Mouse (Mus musculus): Measurements from ENCODE around the gene Strn3. TPM values are rescaled to one million over a fixed set of nuclear protein-coding genes. Genes with fewer than 3 reads are reported as not detected.
"Not testable (repeated sequence)": the region's sequence is repeated elsewhere in the genome, so short reads cannot be mapped to it uniquely, and the experiment has no call there.

Strn3 gene
- polyA plus RNA-seq, 1 experiment = 10.2 TPM

DNA sequence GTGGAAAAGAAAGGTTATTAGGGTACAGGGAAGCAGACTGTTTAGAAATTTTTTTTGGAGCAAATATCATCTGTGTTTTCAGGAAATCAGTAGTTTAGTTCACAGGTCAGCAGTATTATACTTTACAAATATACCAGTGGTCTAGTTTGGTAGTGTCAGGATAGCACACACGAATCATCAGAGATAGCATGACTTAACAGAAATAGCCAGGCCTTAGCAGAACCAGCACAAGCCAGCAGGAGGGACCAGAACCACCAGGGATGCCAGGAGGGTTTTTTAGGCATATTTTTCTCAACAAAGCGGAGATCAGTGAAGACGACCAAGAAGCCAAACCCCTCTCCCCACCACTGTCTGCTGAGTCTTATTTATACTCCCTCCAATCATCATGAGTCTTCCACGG lies 18.4 kb downstream of the Strn3 start:
- no peak overlapping the region for H3K27ac ChIP-seq (ENCODE audit: control insufficient read depth, insufficient read depth, low read depth, low read length)
- no peaks in the 10 kb centered on the region; the same call in 1 of the 2 replicates for H3K4me1 ChIP-seq (ENCODE audit: control insufficient read depth, insufficient read depth, low read length)
- H3K27me3 ChIP-seq (ENCODE audit: control insufficient read depth, insufficient read depth, low read length) = no peaks in the 10 kb centered on the region
- no peak overlapping the region for H3K4me3 ChIP-seq (ENCODE audit: control insufficient read depth, low read depth, low read length)
- TF ChIP-seq CTCF (IDR thresholded peaks at IDR 0.05; ENCODE audit: control insufficient read depth, insufficient read depth, insufficient replicate concordance, low read depth, low read length) (no peak), POLR2A (IDR thresholded peaks at IDR 0.05; ENCODE audit: control insufficient read depth, low read depth, low read length) (no peak)
- H3K36me3 ChIP-seq (ENCODE audit: control insufficient read depth, insufficient read depth, low read length) = no peaks in the 10 kb centered on the region

DNA sequence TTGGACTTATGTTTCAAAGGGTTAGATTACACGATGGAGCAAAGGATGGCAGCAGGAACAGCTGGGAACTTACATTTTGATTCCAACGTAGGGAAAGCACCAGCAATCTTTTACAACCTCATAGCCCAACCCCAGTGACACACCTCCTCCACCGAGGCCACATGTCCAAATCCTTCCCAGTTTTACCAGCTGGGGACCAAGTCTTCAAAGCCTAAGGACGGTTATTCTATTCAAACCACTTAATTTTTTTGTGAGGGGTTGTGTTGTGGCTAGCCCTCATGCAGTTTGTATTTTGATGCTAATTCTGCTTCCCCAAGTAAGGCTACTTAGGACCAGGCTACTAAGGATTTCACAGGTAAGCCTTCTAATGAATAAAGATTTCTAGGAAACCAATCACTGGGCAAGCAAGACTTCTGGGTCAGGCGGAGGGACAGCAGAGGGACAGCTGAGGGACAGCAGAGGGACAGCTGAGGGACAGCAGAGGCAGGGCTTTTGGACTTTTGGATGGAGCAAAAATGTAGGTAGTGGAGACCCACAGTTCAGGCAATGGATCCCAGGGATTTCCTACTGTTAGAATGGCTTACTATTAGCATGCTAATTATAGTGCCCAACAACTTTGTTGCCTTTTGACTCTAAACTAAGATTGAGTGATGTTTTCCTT lies 20.3 kb downstream of the Strn3 start:
- H3K27me3 ChIP-seq (ENCODE audit: control insufficient read depth, insufficient read depth, low read length) = no peaks in the 10 kb centered on the region
- TF ChIP-seq POLR2A (IDR thresholded peaks at IDR 0.05; ENCODE audit: control insufficient read depth, low read depth, low read length) (no peak), CTCF (IDR thresholded peaks at IDR 0.05; ENCODE audit: control insufficient read depth, insufficient read depth, insufficient replicate concordance, low read depth, low read length) (no peak)
- no peaks in the 10 kb centered on the region for H3K36me3 ChIP-seq (ENCODE audit: control insufficient read depth, insufficient read depth, low read length)
- no peaks in the 10 kb centered on the region; the same call in 1 of the 2 replicates for H3K4me1 ChIP-seq (ENCODE audit: control insufficient read depth, insufficient read depth, low read length)
- H3K4me3 ChIP-seq (ENCODE audit: control insufficient read depth, low read depth, low read length) = no peak overlapping the region
- H3K27ac ChIP-seq (ENCODE audit: control insufficient read depth, insufficient read depth, low read depth, low read length) = no peak overlapping the region

GRCm38 (mm10) chr12:51666708-51667430 lies 24.8 kb downstream of the Strn3 start:
- no peaks in the 10 kb centered on the region for H3K4me1 ChIP-seq (ENCODE audit: control insufficient read depth, insufficient read depth, low read length)
- H3K4me3 ChIP-seq (ENCODE audit: control insufficient read depth, low read depth, low read length) = no peak overlapping the region
- H3K27me3 ChIP-seq (ENCODE audit: control insufficient read depth, insufficient read depth, low read length) = no peaks in the 10 kb centered on the region
- TF ChIP-seq CTCF (IDR thresholded peaks at IDR 0.05; ENCODE audit: control insufficient read depth, insufficient read depth, insufficient replicate concordance, low read depth, low read length) (no peak), POLR2A (IDR thresholded peaks at IDR 0.05; ENCODE audit: control insufficient read depth, low read depth, low read length) (no peak)
- no peaks in the 10 kb centered on the region for H3K36me3 ChIP-seq (ENCODE audit: control insufficient read depth, insufficient read depth, low read length)
- H3K27ac ChIP-seq (ENCODE audit: control insufficient read depth, insufficient read depth, low read depth, low read length) = no peak overlapping the region

DNA sequence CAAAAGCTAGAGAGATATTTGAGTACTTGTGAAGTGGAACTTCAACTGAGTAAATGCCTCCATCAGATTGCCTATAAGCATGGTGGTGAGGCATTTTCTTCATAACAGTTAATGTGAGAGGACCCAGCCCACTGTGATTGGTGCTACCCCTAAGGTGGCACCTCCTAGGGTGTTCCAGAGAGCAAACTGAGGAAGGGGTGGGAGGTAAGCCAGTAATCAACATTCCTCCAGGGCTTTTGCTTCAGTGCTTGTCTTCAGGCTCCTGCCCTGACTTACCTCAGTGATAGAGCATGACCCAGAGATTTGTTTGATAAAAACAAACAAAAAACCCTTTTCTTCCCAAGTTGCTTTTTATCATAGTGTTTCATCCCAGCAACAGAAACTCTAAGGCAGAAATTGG lies 27.8 kb downstream of the Strn3 start:
- no peaks in the 10 kb centered on the region for H3K4me1 ChIP-seq (ENCODE audit: control insufficient read depth, insufficient read depth, low read length)
- no peak overlapping the region for H3K4me3 ChIP-seq (ENCODE audit: control insufficient read depth, low read depth, low read length)
- no peaks in the 10 kb centered on the region for H3K36me3 ChIP-seq (ENCODE audit: control insufficient read depth, insufficient read depth, low read length)
- no peaks in the 10 kb centered on the region for H3K27me3 ChIP-seq (ENCODE audit: control insufficient read depth, insufficient read depth, low read length)
- H3K27ac ChIP-seq (ENCODE audit: control insufficient read depth, insufficient read depth, low read depth, low read length) = no peak overlapping the region
- TF ChIP-seq POLR2A (IDR thresholded peaks at IDR 0.05; ENCODE audit: control insufficient read depth, low read depth, low read length) (no peak), CTCF (IDR thresholded peaks at IDR 0.05; ENCODE audit: control insufficient read depth, insufficient read depth, insufficient replicate concordance, low read depth, low read length) (no peak)

DNA sequence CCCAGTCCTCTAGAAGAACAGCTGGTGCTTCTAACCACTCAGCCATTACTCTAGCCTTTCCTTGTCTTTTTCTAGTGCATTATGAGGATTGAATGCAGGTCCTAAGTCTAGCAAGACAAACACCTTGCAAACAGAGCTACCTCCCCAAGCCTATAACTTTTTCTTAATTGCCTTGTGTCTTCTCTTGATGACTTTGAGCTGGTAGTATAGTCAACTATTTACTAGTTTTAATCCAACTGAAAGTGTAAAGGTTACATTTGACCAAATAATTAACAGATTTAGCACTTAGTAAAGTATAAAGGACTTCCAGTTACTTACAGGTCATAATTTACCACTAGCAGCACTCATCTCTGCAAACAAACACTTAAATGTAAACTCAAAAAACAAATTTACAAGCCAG lies 28.7 kb downstream of the Strn3 start:
- Histone ChIP-seq H3K27me3 (ENCODE audit: control insufficient read depth, insufficient read depth, low read length) (no peaks in the 10 kb centered on the region), H3K4me1 (ENCODE audit: control insufficient read depth, insufficient read depth, low read length) (no peaks in the 10 kb centered on the region), H3K27ac (ENCODE audit: control insufficient read depth, insufficient read depth, low read depth, low read length) (no peak overlapping the region), H3K4me3 (ENCODE audit: control insufficient read depth, low read depth, low read length) (no peak overlapping the region), H3K36me3 (ENCODE audit: control insufficient read depth, insufficient read depth, low read length) (no peaks in the 10 kb centered on the region)
- TF ChIP-seq POLR2A (IDR thresholded peaks at IDR 0.05; ENCODE audit: control insufficient read depth, low read depth, low read length) (no peak), CTCF (IDR thresholded peaks at IDR 0.05; ENCODE audit: control insufficient read depth, insufficient read depth, insufficient replicate concordance, low read depth, low read length) (no peak)

GRCm38 (mm10) chr12:51655944-51656465 lies 35.7 kb downstream of the Strn3 start:
- no peak overlapping the region for H3K4me3 ChIP-seq (ENCODE audit: control insufficient read depth, low read depth, low read length)
- no peaks in the 10 kb centered on the region for H3K27me3 ChIP-seq (ENCODE audit: control insufficient read depth, insufficient read depth, low read length)
- no peak overlapping the region for H3K27ac ChIP-seq (ENCODE audit: control insufficient read depth, insufficient read depth, low read depth, low read length)
- no peaks in the 10 kb centered on the region for H3K4me1 ChIP-seq (ENCODE audit: control insufficient read depth, insufficient read depth, low read length)
- TF ChIP-seq POLR2A (IDR thresholded peaks at IDR 0.05; ENCODE audit: control insufficient read depth, low read depth, low read length) (no peak), CTCF (IDR thresholded peaks at IDR 0.05; ENCODE audit: control insufficient read depth, insufficient read depth, insufficient replicate concordance, low read depth, low read length) (no peak)
- no peaks in the 10 kb centered on the region; the same call in 1 of the 2 replicates for H3K36me3 ChIP-seq (ENCODE audit: control insufficient read depth, insufficient read depth, low read length)

DNA sequence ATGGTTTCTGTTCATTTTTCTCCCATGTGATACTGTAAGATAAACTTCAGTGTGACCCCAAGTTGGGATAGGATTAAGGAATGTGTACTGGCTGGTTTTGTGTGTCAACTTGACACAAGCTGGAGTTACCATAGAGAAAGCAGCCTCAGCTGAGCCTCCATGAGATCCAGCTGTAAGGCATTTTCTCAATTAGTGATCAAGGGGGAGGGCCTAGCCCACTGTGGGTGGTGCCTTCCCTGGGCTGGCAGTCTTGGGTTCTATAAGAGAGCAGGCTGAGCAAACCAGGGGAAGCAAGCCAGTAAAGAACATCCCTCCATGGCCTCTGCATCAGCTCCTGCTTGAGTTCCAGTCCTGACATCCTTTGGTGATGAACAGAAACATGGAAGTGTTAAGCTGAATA lies 42.3 kb downstream of the Strn3 start:
- H3K4me1 ChIP-seq (ENCODE audit: control insufficient read depth, insufficient read depth, low read length); H3K4me3 ChIP-seq (ENCODE audit: control insufficient read depth, low read depth, low read length); H3K27me3 ChIP-seq (ENCODE audit: control insufficient read depth, insufficient read depth, low read length); H3K27ac ChIP-seq (ENCODE audit: control insufficient read depth, insufficient read depth, low read depth, low read length); H3K36me3 ChIP-seq (ENCODE audit: control insufficient read depth, insufficient read depth, low read length): not testable (repeated sequence)
